Mouse (Mus musculus): ENCODE measurements around the gene Dkkl1.

DNA sequence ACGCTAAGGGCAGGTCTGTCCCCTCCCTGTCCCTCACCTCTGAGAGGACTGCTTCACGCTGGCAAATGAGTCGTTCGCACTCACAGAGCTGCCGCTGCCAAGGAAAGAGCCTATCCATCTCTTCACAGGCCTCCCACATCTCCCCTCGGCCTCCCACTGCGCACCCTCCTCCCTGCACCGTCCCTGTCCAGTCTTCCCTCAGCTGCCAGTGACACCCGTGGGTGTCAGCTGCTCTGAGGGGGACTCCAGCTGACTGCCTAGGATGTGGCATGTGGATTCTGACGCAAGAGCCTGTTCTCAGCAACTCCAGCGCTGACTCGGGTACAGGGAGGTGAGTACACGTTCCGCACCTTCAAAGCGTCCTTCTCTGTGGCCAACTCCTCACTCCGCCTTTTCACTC lies 22.3 kb downstream of the Dkkl1 start:
- no peak for TF ChIP-seq CTCF (IDR thresholded peaks at IDR 0.05; ENCODE audit: control insufficient read depth, insufficient read depth, low read length)
- TF ChIP-seq POLR2A (IDR thresholded peaks at IDR 0.05; ENCODE audit: borderline replicate concordance, control insufficient read depth, low read depth, low read length) = no peak

All from bone marrow, adult 2 months (tissue).